Mouse (Mus musculus): ENCODE measurements around the gene Folr1.

GRCm38 (mm10) chr7:101853816-101854215 is 16.8 kb downstream of the Folr1 start:
- TF ChIP-seq CTCF (IDR thresholded peaks at IDR 0.05; ENCODE audit: low read depth) (no peak), EP300 (IDR thresholded peaks at IDR 0.05; ENCODE audit: low read depth) (no peak)

Measured in liver, postnatal 0 days (tissue).